Mouse (Mus musculus) stomach, embryonic 16.5 days (tissue): ENCODE measurements around the gene Raf1. TPM values are rescaled to one million over a fixed set of nuclear protein-coding genes. Genes with fewer than 3 reads are reported as not detected.

Source experiments
- ATAC-seq: fragments of 200-750 bp; cut with Nextera tagmentation; 2 replicates; pipeline ENCODE4 v1.8.0; 2017; ENCODE audit warnings: moderate number of reproducible peaks, moderate TSS enrichment; ENCODE audit not compliant: insufficient read depth, low FRiP score
- H3K27ac ChIP-seq: fragments of 300-500 bp; sonication (generic); 2 replicates; pipeline ENCODE4 v1.5.1; 2014; ENCODE audit warnings: low read length
- H3K27me3 ChIP-seq: fragments of 300-500 bp; sonication (generic); 2 replicates; pipeline ENCODE4 v1.6.1; 2014; ENCODE audit warnings: low read length, control low read depth, mixed read lengths; ENCODE audit not compliant: control insufficient read depth, insufficient read depth
- H3K36me3 ChIP-seq: fragments of 300-500 bp; sonication (generic); 2 replicates; pipeline ENCODE4 v1.6.1; 2014; ENCODE audit warnings: low read length; ENCODE audit not compliant: control insufficient read depth, insufficient read depth
- H3K4me1 ChIP-seq: fragments of 300-500 bp; sonication (generic); 2 replicates; pipeline ENCODE4 v1.6.1; 2014; ENCODE audit warnings: low read length, control low read depth, mixed read lengths; ENCODE audit not compliant: control insufficient read depth, insufficient read depth
- H3K4me2 ChIP-seq: fragments of 300-500 bp; sonication (generic); 2 replicates; pipeline ENCODE4 v1.6.1; 2014; ENCODE audit warnings: low read depth, low read length, mixed read lengths
- H3K4me3 ChIP-seq: fragments of 300-500 bp; sonication (generic); replicated peaks from 2 replicates; pipeline ENCODE4 v1.5.1; 2014; ENCODE audit warnings: mild to moderate bottlenecking, low read length
- H3K9ac ChIP-seq: fragments of 300-500 bp; sonication (generic); 2 replicates; pipeline ENCODE4 v1.6.1; 2014; ENCODE audit warnings: low read length
- H3K9me3 ChIP-seq: fragments of 300-500 bp; sonication (generic); replicated peaks from 2 replicates; pipeline ENCODE4 v1.6.1; 2016; ENCODE audit warnings: low read length, control low read depth; ENCODE audit not compliant: control insufficient read depth
- WGBS: fragments of 180-500 bp; shearing (Covaris S2); extraction: QIAGEN DNeasy Blood & Tissue Kit; methylation state at CpG from one replicate; pipeline ENCODE4 v1.1.7; 2014; 5-methylcytosine and 5-hydroxymethylcytosine counted together
- polyA plus RNA-seq: library from polyadenylated mRNA; unstranded; fragments of >200 nt; fragmentation: Nextera tagmentation; extraction: Ambion mirVana; gene quantifications from 2 replicates; pipeline ENCODE4 v1.2.1, GENCODE M21; 2015

Gene Raf1
- polyA plus RNA-seq, 1 experiment from 2014 or later: 76.9 TPM

DNA sequence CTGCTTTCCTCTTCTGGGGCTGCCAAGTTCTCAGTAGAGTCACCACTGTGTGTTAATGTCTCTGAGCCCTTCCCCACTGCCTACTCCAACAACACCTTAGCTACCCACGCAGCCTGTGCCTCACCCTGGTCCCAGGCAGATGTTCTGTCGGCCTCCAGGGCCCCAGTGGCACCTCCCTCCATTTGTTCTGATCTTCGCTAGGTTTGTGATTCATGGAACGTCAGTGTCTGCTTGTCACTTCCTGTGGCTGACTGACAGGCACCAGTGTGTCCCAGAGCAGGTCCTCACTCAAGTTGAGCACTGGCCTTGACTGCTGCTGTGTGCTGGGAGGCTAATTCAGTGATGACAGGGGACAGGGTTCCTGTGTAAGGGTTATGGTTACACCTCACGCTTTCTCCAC lies 99.0 kb downstream of the Raf1 start:
- 80% methylated on average over 5 of the region's 5 CpGs for WGBS
- H3K9ac ChIP-seq: no peak overlapping the region
- H3K4me2 ChIP-seq: no peak overlapping the region
- H3K4me3 ChIP-seq: no peak overlapping the region
- no peak for ATAC-seq
- H3K27ac ChIP-seq: no peak overlapping the region
- H3K27me3 ChIP-seq: no peaks in the 10 kb centered on the region
- no peaks in the 10 kb centered on the region for H3K9me3 ChIP-seq
- peaks cover 15% of the 10 kb centered on the region for H3K36me3 ChIP-seq
- no peaks in the 10 kb centered on the region for H3K4me1 ChIP-seq

DNA sequence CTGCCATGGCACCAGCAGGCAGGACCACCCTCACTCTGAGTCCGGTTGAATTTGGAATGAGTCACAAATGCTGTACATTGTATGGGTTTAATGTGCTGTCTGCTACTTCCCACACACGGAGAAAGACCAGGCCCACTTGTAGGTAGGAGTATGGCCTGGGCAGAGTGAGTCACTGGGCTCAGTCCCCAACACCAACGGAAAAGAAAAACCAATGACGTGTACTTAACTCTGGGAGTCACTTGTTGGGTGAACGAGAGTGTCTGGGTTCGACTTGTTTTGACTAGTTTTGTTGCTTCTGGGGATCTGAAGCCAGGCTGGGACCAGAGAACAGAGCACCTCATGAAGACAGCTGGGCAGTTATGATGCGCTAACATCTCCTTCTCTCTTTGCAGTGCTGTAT lies 102.3 kb downstream of the Raf1 start:
- H3K4me2 ChIP-seq: no peak overlapping the region
- H3K36me3 ChIP-seq: peaks cover 19% of the 10 kb centered on the region
- 86% methylated on average over 7 of the region's 7 CpGs for WGBS
- no peaks in the 10 kb centered on the region for H3K27me3 ChIP-seq
- H3K4me1 ChIP-seq: no peaks in the 10 kb centered on the region
- no peak overlapping the region for H3K27ac ChIP-seq
- no peak for ATAC-seq
- H3K9me3 ChIP-seq: no peaks in the 10 kb centered on the region
- H3K9ac ChIP-seq: no peak overlapping the region
- no peak overlapping the region for H3K4me3 ChIP-seq

Other genes with a start within 250 kb of the Raf1 start
- gene Tsen2, start 132.0 kb downstream of the Raf1 start, polyA plus RNA-seq: 23.7 and 26.1 TPM in 2 replicates
- gene Mkrn2os, start 84.1 kb downstream of the Raf1 start, polyA plus RNA-seq: 13.3 and 15.4 TPM in 2 replicates
- 27.0 and 30.4 TPM in 2 replicates for gene Mkrn2, start 74.7 kb downstream of the Raf1 start, polyA plus RNA-seq
- 34.2 and 42.3 TPM in 2 replicates for gene Tmem40, start 85.8 kb upstream of the Raf1 start, polyA plus RNA-seq
- 19.6 and 22.6 TPM in 2 replicates for gene Cand2, start 97.9 kb upstream of the Raf1 start, polyA plus RNA-seq
- 1,851 and 2,115 TPM in 2 replicates for gene Rpl32, start 132.1 kb upstream of the Raf1 start, polyA plus RNA-seq
- gene Efcab12, start 161.8 kb upstream of the Raf1 start, polyA plus RNA-seq: 0.60 and 0.65 TPM in 2 replicates
- 14.9 and 15.0 TPM in 2 replicates for gene Mbd4, start 176.7 kb upstream of the Raf1 start, polyA plus RNA-seq
- gene Ift122, start 176.8 kb upstream of the Raf1 start, polyA plus RNA-seq: 21.0 and 21.1 TPM in 2 replicates